Mouse (Mus musculus): ENCODE results near the gene Rab15.

GRCm38 (mm10) chr12:76868463-76869198 lies 45.9 kb upstream of the Rab15 start:
- no peak for TF ChIP-seq CTCF (IDR thresholded peaks at IDR 0.05; ENCODE audit: borderline replicate concordance, insufficient read depth, low read depth, low read length)
- TF ChIP-seq POLR2A (IDR thresholded peaks at IDR 0.05; ENCODE audit: borderline replicate concordance, insufficient read depth, low read length): no peak
